Mouse (Mus musculus): ENCODE data around the gene Olfr1366. TPM values are rescaled to one million over a fixed set of nuclear protein-coding genes. Genes with fewer than 3 reads are reported as not detected.
A peak's percentile ranks its signal among the peaks of the same experiment; 100 is the strongest.
"Not testable (repeated sequence)": the region's sequence is repeated elsewhere in the genome, so short reads cannot be mapped to it uniquely, and the experiment has no call there.

The Olfr1366 gene
- polyA plus RNA-seq, 1 experiment from 2014 or later, result 0.27 TPM

DNA sequence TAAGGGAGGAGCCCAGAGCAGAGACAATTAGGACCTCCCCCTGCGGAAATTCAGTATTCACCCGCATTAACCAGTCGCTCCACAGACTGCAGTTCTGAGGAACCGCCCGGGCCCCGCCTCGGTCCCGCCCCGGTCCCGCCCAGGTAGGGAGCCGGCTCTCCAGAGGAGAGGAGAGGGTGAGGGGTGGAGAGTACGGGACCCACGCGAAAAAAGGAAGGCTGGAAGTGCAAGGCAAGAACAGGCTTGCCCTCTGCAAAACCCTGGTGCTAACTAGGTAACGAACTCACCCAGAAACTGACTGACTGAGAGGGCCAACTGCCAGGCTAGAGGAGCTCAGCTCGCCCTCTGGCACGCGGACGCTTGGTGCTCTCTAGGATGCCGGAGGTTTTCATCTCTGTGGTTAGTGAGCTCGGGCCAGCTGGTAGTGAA, 36.4 kb downstream of the Olfr1366 start:
- H3K9me3 ChIP-seq (ENCODE audit: control insufficient read depth, low read length), result no peaks in the 10 kb centered on the region
- ATAC-seq (replicated peaks; ENCODE audit: low FRiP score) (peak; percentile 99), DNase-seq (ENCODE audit: low spot score) (peak; percentile 91)
- no peaks in the 10 kb centered on the region for H3K27me3 ChIP-seq (ENCODE audit: control insufficient read depth, insufficient read depth, low read length)
- under 1% methylated on average over 18 of the region's 21 CpGs for WGBS
- H3K4me1 ChIP-seq (replicated peaks; ENCODE audit: control insufficient read depth, insufficient read depth, low read length), result no peaks in the 10 kb centered on the region
- H3K36me3 ChIP-seq (ENCODE audit: control insufficient read depth, insufficient read depth, low read length), result no peaks in the 10 kb centered on the region
- H3K27ac ChIP-seq (ENCODE audit: low read depth, low read length), result peak overlapping the region; percentile 47; the same call in 1 of the 2 replicates
- peak overlapping the region; percentile 54 for H3K4me2 ChIP-seq (ENCODE audit: low read depth, low read length, severe bottlenecking)
- peak overlapping the region; percentile 77 for H3K9ac ChIP-seq (ENCODE audit: low read length)
- peak overlapping the region; percentile 58 for H3K4me3 ChIP-seq (ENCODE audit: low read depth, low read length)

GRCm38 (mm10) chr13:21502296-21502695, 40.3 kb downstream of the Olfr1366 start:
- DNase-seq (ENCODE audit: low spot score), result no peak
- H3K4me3 ChIP-seq (ENCODE audit: low read depth, low read length), result no peak overlapping the region
- ATAC-seq (replicated peaks; ENCODE audit: low FRiP score), result no peak
- no peak overlapping the region for H3K4me2 ChIP-seq (ENCODE audit: low read depth, low read length, severe bottlenecking)
- 87% methylated on average over 5 of the region's 5 CpGs for whole genome bisulfite sequencing
- H3K27me3 ChIP-seq (ENCODE audit: control insufficient read depth, insufficient read depth, low read length), result no peaks in the 10 kb centered on the region
- H3K4me1 ChIP-seq (replicated peaks; ENCODE audit: control insufficient read depth, insufficient read depth, low read length), result no peaks in the 10 kb centered on the region
- H3K9me3 ChIP-seq (ENCODE audit: control insufficient read depth, low read length), result no peaks in the 10 kb centered on the region
- no peak overlapping the region for H3K27ac ChIP-seq (ENCODE audit: low read depth, low read length)
- H3K36me3 ChIP-seq (ENCODE audit: control insufficient read depth, insufficient read depth, low read length), result no peaks in the 10 kb centered on the region
- no peak overlapping the region for H3K9ac ChIP-seq (ENCODE audit: low read length)

DNA sequence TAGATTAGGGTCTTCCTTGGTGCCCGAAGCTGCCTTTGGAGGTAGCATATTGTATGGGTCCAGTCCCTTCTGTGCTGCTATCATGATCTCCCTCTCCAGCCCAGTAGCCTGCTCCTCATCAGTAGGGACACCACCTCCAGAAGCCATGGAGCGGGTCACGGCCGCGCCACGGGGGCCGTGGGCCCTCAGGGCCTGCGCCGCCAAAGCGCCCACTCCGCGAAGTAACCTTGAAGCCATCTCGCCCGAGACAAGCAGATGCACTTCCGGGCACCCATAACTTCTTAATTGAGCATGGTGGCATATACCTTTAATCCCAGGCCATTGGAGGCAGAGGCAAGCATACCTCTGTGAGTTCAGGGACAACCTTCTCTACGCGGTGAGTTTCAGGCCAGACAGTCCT, 41.4 kb downstream of the Olfr1366 start, which contains the start of gene Gm11273:
Gene Gm11273, minus strand, starts transcription at position 237 of the 400 bp plus-strand sequence.
- H3K9ac ChIP-seq (ENCODE audit: low read length); H3K4me1 ChIP-seq (replicated peaks; ENCODE audit: control insufficient read depth, insufficient read depth, low read length); H3K4me2 ChIP-seq (ENCODE audit: low read depth, low read length, severe bottlenecking); H3K27ac ChIP-seq (ENCODE audit: low read depth, low read length); H3K36me3 ChIP-seq (ENCODE audit: control insufficient read depth, insufficient read depth, low read length); H3K9me3 ChIP-seq (ENCODE audit: control insufficient read depth, low read length); ATAC-seq (replicated peaks; ENCODE audit: low FRiP score); H3K27me3 ChIP-seq (ENCODE audit: control insufficient read depth, insufficient read depth, low read length); DNase-seq (ENCODE audit: low spot score); H3K4me3 ChIP-seq (ENCODE audit: low read depth, low read length): not testable (repeated sequence)
- 95% methylated on average over 17 of the region's 17 CpGs for WGBS

GRCm38 (mm10) chr13:21495080-21495479, 47.5 kb downstream of the Olfr1366 start, which contains the start of gene AK157302:
Gene AK157302 (plus strand): TSS chr13:21495223.
- Histone ChIP-seq H3K9me3 (ENCODE audit: control insufficient read depth, low read length) (no peaks in the 10 kb centered on the region), H3K4me1 (replicated peaks; ENCODE audit: control insufficient read depth, insufficient read depth, low read length) (no peaks in the 10 kb centered on the region), H3K27ac (ENCODE audit: low read depth, low read length) (no peak within 1 kb of the TSS), H3K36me3 (ENCODE audit: control insufficient read depth, insufficient read depth, low read length) (no peaks in the 10 kb centered on the region), H3K4me2 (ENCODE audit: low read depth, low read length, severe bottlenecking) (no peak within 1 kb of the TSS), H3K27me3 (ENCODE audit: control insufficient read depth, insufficient read depth, low read length) (no peaks in the 10 kb centered on the region), H3K4me3 (ENCODE audit: low read depth, low read length) (no peak within 1 kb of the TSS), H3K9ac (ENCODE audit: low read length) (no peak within 1 kb of the TSS)
- DNase-seq (ENCODE audit: low spot score) (no peak), ATAC-seq (replicated peaks; ENCODE audit: low FRiP score) (no peak)
- 96% methylated on average over 21 of the region's 21 CpGs for whole genome bisulfite sequencing

- Histone ChIP-seq H3K27me3 (ENCODE audit: control insufficient read depth, insufficient read depth, low read length) (no peaks in the 10 kb centered on the region), H3K27ac (ENCODE audit: low read depth, low read length) (no peak overlapping the region), H3K9ac (ENCODE audit: low read length) (no peak overlapping the region), H3K4me2 (ENCODE audit: low read depth, low read length, severe bottlenecking) (no peak overlapping the region), H3K4me1 (replicated peaks; ENCODE audit: control insufficient read depth, insufficient read depth, low read length) (no peaks in the 10 kb centered on the region), H3K4me3 (ENCODE audit: low read depth, low read length) (no peak overlapping the region), H3K36me3 (ENCODE audit: control insufficient read depth, insufficient read depth, low read length) (no peaks in the 10 kb centered on the region), H3K9me3 (ENCODE audit: control insufficient read depth, low read length) (no peaks in the 10 kb centered on the region)
- WGBS, result 93% methylated on average over 5 of the region's 5 CpGs
- no peak for DNase-seq (ENCODE audit: low spot score)
- ATAC-seq (replicated peaks; ENCODE audit: low FRiP score), result no peak
These were observed 49.8 kb downstream of the Olfr1366 start for GRCm38 (mm10) chr13:21492847-21493246.

- Histone ChIP-seq H3K4me2 (ENCODE audit: low read depth, low read length, severe bottlenecking) (no peak overlapping the region), H3K4me3 (ENCODE audit: low read depth, low read length) (no peak overlapping the region), H3K36me3 (ENCODE audit: control insufficient read depth, insufficient read depth, low read length) (no peaks in the 10 kb centered on the region), H3K27ac (ENCODE audit: low read depth, low read length) (no peak overlapping the region), H3K9me3 (ENCODE audit: control insufficient read depth, low read length) (no peaks in the 10 kb centered on the region; the same call in 1 of the 2 replicates), H3K4me1 (replicated peaks; ENCODE audit: control insufficient read depth, insufficient read depth, low read length) (no peaks in the 10 kb centered on the region), H3K27me3 (ENCODE audit: control insufficient read depth, insufficient read depth, low read length) (no peaks in the 10 kb centered on the region), H3K9ac (ENCODE audit: low read length) (no peak overlapping the region)
- ATAC-seq (replicated peaks; ENCODE audit: low FRiP score) (no peak), DNase-seq (ENCODE audit: low spot score) (no peak)
- WGBS, result 90% methylated on average over 1 of the region's 1 CpGs
These were observed 55.7 kb downstream of the Olfr1366 start for GRCm38 (mm10) chr13:21486881-21487280.

Other genes with a start within 250 kb of the Olfr1366 start
- gene Gpx6, start 230.7 kb downstream of the Olfr1366 start, polyA plus RNA-seq (2014; fragmentation: Nextera tagmentation; extraction: Ambion mirVana), result not detected in 2 replicates
- gene Olfr1367, start 195.9 kb downstream of the Olfr1366 start, polyA plus RNA-seq (2014; fragmentation: Nextera tagmentation; extraction: Ambion mirVana), result not detected in 2 replicates
- gene Zscan12, start 180.0 kb downstream of the Olfr1366 start, polyA plus RNA-seq (2014; fragmentation: Nextera tagmentation; extraction: Ambion mirVana), result 20.5 and 22.4 TPM in 2 replicates
- gene Zkscan3, start 140.1 kb downstream of the Olfr1366 start, polyA plus RNA-seq (2014; fragmentation: Nextera tagmentation; extraction: Ambion mirVana), result 89.7 and 91.3 TPM in 2 replicates
- 6.9 and 8.3 TPM in 2 replicates for gene Pgbd1, start 101.8 kb downstream of the Olfr1366 start, polyA plus RNA-seq (2014; fragmentation: Nextera tagmentation; extraction: Ambion mirVana)
- gene Zscan26, start 89.1 kb downstream of the Olfr1366 start, polyA plus RNA-seq (2014; fragmentation: Nextera tagmentation; extraction: Ambion mirVana), result 19.5 and 22.2 TPM in 2 replicates
- 2.7 and 3.9 TPM in 2 replicates for gene Nkapl, start 74.3 kb downstream of the Olfr1366 start, polyA plus RNA-seq (2014; fragmentation: Nextera tagmentation; extraction: Ambion mirVana)
- gene Zkscan4, start 63.9 kb downstream of the Olfr1366 start, polyA plus RNA-seq (2014; fragmentation: Nextera tagmentation; extraction: Ambion mirVana), result 4.4 and 5.3 TPM in 2 replicates
- not detected in 2 replicates for gene Gm10065, start 63.4 kb downstream of the Olfr1366 start, polyA plus RNA-seq (2014; fragmentation: Nextera tagmentation; extraction: Ambion mirVana)
- 0.27 TPM in 1 of 2 replicates, not detected in the other for gene AK157302, start 47.6 kb downstream of the Olfr1366 start, polyA plus RNA-seq (2014; fragmentation: Nextera tagmentation; extraction: Ambion mirVana)
- 2.7 and 3.6 TPM in 2 replicates for gene Gm11273, start 41.4 kb downstream of the Olfr1366 start, polyA plus RNA-seq (2014; fragmentation: Nextera tagmentation; extraction: Ambion mirVana)
- gene Zkscan8, start 11.7 kb downstream of the Olfr1366 start, polyA plus RNA-seq (2014; fragmentation: Nextera tagmentation; extraction: Ambion mirVana), result 10.2 and 10.6 TPM in 2 replicates
- gene Olfr1535, start 17.1 kb upstream of the Olfr1366 start, polyA plus RNA-seq (2014; fragmentation: Nextera tagmentation; extraction: Ambion mirVana), result not detected in 2 replicates
- gene Olfr1364, start 39.0 kb upstream of the Olfr1366 start, polyA plus RNA-seq (2014; fragmentation: Nextera tagmentation; extraction: Ambion mirVana), result not detected in 2 replicates
- gene Olfr1362, start 71.2 kb upstream of the Olfr1366 start, polyA plus RNA-seq (2014; fragmentation: Nextera tagmentation; extraction: Ambion mirVana), result not detected in 2 replicates
- gene Olfr11, start 99.7 kb upstream of the Olfr1366 start, polyA plus RNA-seq (2014; fragmentation: Nextera tagmentation; extraction: Ambion mirVana), result not detected in 2 replicates
- gene Olfr1361, start 120.6 kb upstream of the Olfr1366 start, polyA plus RNA-seq (2014; fragmentation: Nextera tagmentation; extraction: Ambion mirVana), result not detected in 2 replicates
- not detected in 2 replicates for gene Olfr1360, start 134.6 kb upstream of the Olfr1366 start, polyA plus RNA-seq (2014; fragmentation: Nextera tagmentation; extraction: Ambion mirVana)
- not detected in 2 replicates for gene Olfr1359, start 155.3 kb upstream of the Olfr1366 start, polyA plus RNA-seq (2014; fragmentation: Nextera tagmentation; extraction: Ambion mirVana)
- 2.3 and 5.4 TPM in 2 replicates for gene Hist1h2bl, start 173.3 kb upstream of the Olfr1366 start, polyA plus RNA-seq (2014; fragmentation: Nextera tagmentation; extraction: Ambion mirVana)
- 23.9 and 25.3 TPM in 2 replicates for gene Hist1h2ai, start 173.6 kb upstream of the Olfr1366 start, polyA plus RNA-seq (2014; fragmentation: Nextera tagmentation; extraction: Ambion mirVana)
- gene Hist1h3h, start 174.9 kb upstream of the Olfr1366 start, polyA plus RNA-seq (2014; fragmentation: Nextera tagmentation; extraction: Ambion mirVana), result 16.8 and 17.4 TPM in 2 replicates
- gene Hist1h2bm, start 179.2 kb upstream of the Olfr1366 start, polyA plus RNA-seq (2014; fragmentation: Nextera tagmentation; extraction: Ambion mirVana), result 5.0 and 5.7 TPM in 2 replicates
- 1.2 and 1.6 TPM in 2 replicates for gene Hist1h4j, start 192.3 kb upstream of the Olfr1366 start, polyA plus RNA-seq (2014; fragmentation: Nextera tagmentation; extraction: Ambion mirVana)
- gene Hist1h4k, start 207.7 kb upstream of the Olfr1366 start, polyA plus RNA-seq (2014; fragmentation: Nextera tagmentation; extraction: Ambion mirVana), result 4.4 TPM in 2 replicates
- 11.0 and 12.5 TPM in 2 replicates for gene Hist1h2ak, start 211.0 kb upstream of the Olfr1366 start, polyA plus RNA-seq (2014; fragmentation: Nextera tagmentation; extraction: Ambion mirVana)
- 1.9 and 2.5 TPM in 2 replicates for gene Hist1h2bn, start 211.3 kb upstream of the Olfr1366 start, polyA plus RNA-seq (2014; fragmentation: Nextera tagmentation; extraction: Ambion mirVana)
- 20.4 and 20.6 TPM in 2 replicates for gene Hist1h1b, start 237.8 kb upstream of the Olfr1366 start, polyA plus RNA-seq (2014; fragmentation: Nextera tagmentation; extraction: Ambion mirVana)
- gene Hist1h3i, start 240.6 kb upstream of the Olfr1366 start, polyA plus RNA-seq (2014; fragmentation: Nextera tagmentation; extraction: Ambion mirVana), result 298 and 312 TPM in 2 replicates
- 5.0 and 5.9 TPM in 2 replicates for gene Hist1h2an, start 244.4 kb upstream of the Olfr1366 start, polyA plus RNA-seq (2014; fragmentation: Nextera tagmentation; extraction: Ambion mirVana)
- 3.0 and 3.1 TPM in 2 replicates for gene Hist1h2bp, start 244.7 kb upstream of the Olfr1366 start, polyA plus RNA-seq (2014; fragmentation: Nextera tagmentation; extraction: Ambion mirVana)